8 mouse cellular contexts compared by ENCODE assay signal in genomic region chr14:105815281-105815680, GRCm38 (mm10).
DNase-seq lines count a peak whose midpoint lies in the region; ATAC-seq and TF ChIP-seq lines count a peak whose summit lies in the region.

No protein-coding gene starts in this region.

- H3K27me3 ChIP-seq in hindbrain, postnatal 0 days (ENCODE audit: insufficient read depth, low read length): no peaks in the 10 kb centered on the region
- H3K27me3 ChIP-seq in liver, embryonic 15.5 days: no peaks in the 10 kb centered on the region
- no peaks in the 10 kb centered on the region for H3K27me3 ChIP-seq in stomach, embryonic 14.5 days (ENCODE audit: control insufficient read depth, insufficient read depth, low read length)

- no peaks in the 10 kb centered on the region for H3K9me3 ChIP-seq in hindbrain, postnatal 0 days (ENCODE audit: low read length)
- H3K9me3 ChIP-seq in liver, embryonic 15.5 days (replicated peaks): no peaks in the 10 kb centered on the region
- H3K9me3 ChIP-seq in stomach, embryonic 14.5 days (ENCODE audit: control insufficient read depth, low read depth, low read length): 0 out of 2 replicates have a peak, but pooled peaks cover 5% of the 10 kb centered on the region

- H3K4me3 ChIP-seq in hindbrain, postnatal 0 days (ENCODE audit: low read length): peak overlapping the region; percentile 27
- H3K4me3 ChIP-seq in liver, embryonic 15.5 days (replicated peaks): peak overlapping the region; percentile 21
- peak overlapping the region; percentile 6; the same call in 1 of the 2 replicates for H3K4me3 ChIP-seq in stomach, embryonic 14.5 days (ENCODE audit: low read depth, low read length)

- H3K36me3 ChIP-seq in hindbrain, postnatal 0 days (ENCODE audit: insufficient read depth, low read length): no peaks in the 10 kb centered on the region
- no peaks in the 10 kb centered on the region for H3K36me3 ChIP-seq in liver, embryonic 15.5 days (replicated peaks)
- H3K36me3 ChIP-seq in stomach, embryonic 14.5 days (ENCODE audit: control insufficient read depth, insufficient read depth, low read length): no peaks in the 10 kb centered on the region

- H3K27ac ChIP-seq in hindbrain, postnatal 0 days: no peak overlapping the region
- H3K27ac ChIP-seq in liver, embryonic 15.5 days (replicated peaks): no peak overlapping the region
- H3K27ac ChIP-seq in stomach, embryonic 14.5 days (ENCODE audit: low read length): no peak overlapping the region

- no peak for DNase-seq in frontal cortex, postnatal 10 days (ENCODE audit: low spot score in 2 of 2)
- peak; percentile 19 for DNase-seq in hindbrain, postnatal 0 days (ENCODE audit: low spot score)
- no peak for DNase-seq in frontal cortex, postnatal 36 days (ENCODE audit: low spot score in 2 of 2)
- DNase-seq in left cerebral cortex, adult 8-10 months (ENCODE audit: low spot score in 2 of 2): no peak

- H3K4me2 ChIP-seq in hindbrain, postnatal 0 days (ENCODE audit: low read depth, low read length): peak overlapping the region; percentile 59
- H3K4me2 ChIP-seq in liver, embryonic 15.5 days: peak overlapping the region; percentile 51
- H3K4me2 ChIP-seq in stomach, embryonic 14.5 days (replicated peaks; ENCODE audit: low read depth, low read length): peak overlapping the region; percentile 44

- H3K9ac ChIP-seq in hindbrain, postnatal 0 days (replicated peaks; ENCODE audit: low read length): 0 out of 2 replicates have a peak overlapping the region, but pooled peaks have one; percentile 24
- H3K9ac ChIP-seq in liver, embryonic 15.5 days: no peak overlapping the region
- H3K9ac ChIP-seq in stomach, embryonic 14.5 days (replicated peaks; ENCODE audit: low read depth, low read length): no peak overlapping the region

- no peaks in the 10 kb centered on the region for H3K4me1 ChIP-seq in hindbrain, postnatal 0 days (ENCODE audit: insufficient read depth, low read length)
- H3K4me1 ChIP-seq in liver, embryonic 15.5 days (replicated peaks): no peaks in the 10 kb centered on the region
- peaks cover 7% of the 10 kb centered on the region; the same call in 1 of the 2 replicates for H3K4me1 ChIP-seq in stomach, embryonic 14.5 days (ENCODE audit: control insufficient read depth, insufficient read depth, low read length)

- TF ChIP-seq CTCF in hindbrain, postnatal 0 days (IDR thresholded peaks at IDR 0.05; ENCODE audit: low read depth): no peak

- 6% methylated on average over 12 of the region's 12 CpGs for WGBS in hindbrain, postnatal 0 days
- WGBS in liver, embryonic 15.5 days (ENCODE audit: insufficient replicate concordance): 12% methylated on average over 12 of the region's 12 CpGs
- WGBS in stomach, embryonic 14.5 days: 10% methylated on average over 12 of the region's 12 CpGs

- ATAC-seq in frontal cortex, adult (ENCODE audit: low TSS enrichment): peak; percentile 38; the same call in 1 of the 2 replicates
- peak; percentile 94 for ATAC-seq in common myeloid progenitor, adult 5-6 weeks (replicated peaks; ENCODE audit: low read depth, poor library complexity, severe bottlenecking)
- ATAC-seq in hindbrain, postnatal 0 days: peak; percentile 27; the same call in 1 of the 2 replicates
- no peak for ATAC-seq in liver, embryonic 15.5 days (ENCODE audit: insufficient read depth)
- peak; percentile 67; the same call in 1 of the 2 replicates for ATAC-seq in stomach, embryonic 14.5 days (ENCODE audit: insufficient number of reproducible peaks, insufficient read depth, low FRiP score, low read depth)
